Mouse (Mus musculus): ENCODE data around the gene Sipa1l1. TPM values are rescaled to one million over a fixed set of nuclear protein-coding genes. Genes with fewer than 3 reads are reported as not detected.

Gene Sipa1l1
- polyA plus RNA-seq, 1 experiment, result 56.7 TPM

DNA sequence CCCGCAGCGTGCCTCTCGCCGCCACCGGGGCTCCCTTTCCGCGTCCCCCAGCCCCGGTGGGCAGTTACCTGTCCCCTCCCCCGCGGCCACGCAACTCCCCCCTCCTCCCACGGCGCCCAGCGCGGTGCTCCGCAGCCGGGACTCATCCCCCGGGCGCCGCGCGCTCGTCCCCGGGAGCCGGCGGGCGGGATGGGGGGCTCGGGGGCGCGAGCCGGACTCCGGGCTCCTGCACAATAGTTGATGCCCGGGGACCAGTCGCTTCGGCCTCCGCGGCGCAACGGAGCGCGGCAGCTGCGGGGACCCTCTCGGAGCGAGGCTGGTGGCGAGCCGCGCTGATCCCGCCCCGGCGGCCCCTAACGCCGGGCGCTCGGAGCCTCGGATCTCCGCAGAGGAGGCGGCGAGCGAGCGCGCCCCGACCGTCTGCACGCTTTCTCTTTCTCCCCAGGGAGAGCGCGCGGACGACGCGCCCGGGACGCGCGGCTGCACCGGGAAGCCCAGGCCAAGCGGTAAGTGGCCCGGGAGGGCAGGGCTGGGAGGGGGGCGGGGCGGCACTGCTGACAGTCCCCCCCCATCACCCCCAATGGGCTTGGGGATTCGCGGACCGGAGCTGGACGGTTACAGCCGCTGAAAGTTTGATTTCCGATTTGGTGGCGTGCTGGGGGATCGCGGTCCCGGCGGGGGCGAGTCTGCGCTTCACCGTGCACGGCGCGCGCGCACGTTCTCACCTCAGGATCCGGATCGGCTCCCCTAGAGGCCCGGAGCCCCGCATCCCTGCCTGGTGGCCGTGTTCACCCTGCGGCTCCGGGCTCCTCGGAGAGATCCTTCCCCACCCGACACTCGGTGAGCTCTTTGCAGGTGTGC is 681 bp downstream of the Sipa1l1 start:
- TF ChIP-seq GATA1 (IDR thresholded peaks at IDR 0.05; ENCODE audit: low read length), result no peak

DNA sequence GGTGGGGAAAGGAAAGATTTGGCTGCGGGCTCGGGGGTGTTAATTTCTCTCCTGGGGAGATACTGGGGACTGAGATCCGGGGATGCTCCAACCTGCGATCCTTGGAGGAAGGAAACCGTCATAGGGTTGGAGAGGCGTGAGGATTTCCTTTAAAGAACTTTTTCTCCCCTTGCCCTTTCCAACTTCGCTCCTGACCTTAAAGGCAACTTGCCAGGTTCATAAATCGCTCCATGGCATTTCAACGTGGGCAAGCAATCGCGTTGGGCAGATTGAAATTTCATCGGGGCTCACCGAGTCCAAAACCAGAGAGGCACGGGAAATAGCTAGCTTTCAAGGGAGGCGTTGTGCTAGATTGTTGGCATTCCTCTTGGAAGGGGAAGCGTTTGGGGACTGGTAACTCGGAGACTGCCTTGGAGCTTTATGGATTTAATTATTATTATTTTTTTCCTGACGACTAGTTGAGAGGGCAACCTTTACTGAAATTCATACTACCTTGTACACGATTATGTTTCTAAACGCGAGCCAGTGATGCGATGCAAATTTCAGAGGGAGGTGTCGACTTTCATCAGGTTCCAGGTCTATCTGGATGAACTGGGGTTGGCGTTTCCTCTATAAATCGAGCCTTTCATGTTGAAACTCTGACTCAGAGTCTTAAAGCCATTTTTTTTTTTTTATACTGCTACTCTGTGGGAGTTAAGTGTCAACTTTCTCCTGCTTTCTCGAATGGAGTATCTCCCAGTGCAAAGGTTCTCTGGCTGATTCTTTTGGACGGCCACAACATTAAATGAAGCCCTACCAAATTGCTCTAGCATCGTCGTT is 1.6 kb downstream of the Sipa1l1 start:
- no peak for TF ChIP-seq GATA1 (IDR thresholded peaks at IDR 0.05; ENCODE audit: low read length)

DNA sequence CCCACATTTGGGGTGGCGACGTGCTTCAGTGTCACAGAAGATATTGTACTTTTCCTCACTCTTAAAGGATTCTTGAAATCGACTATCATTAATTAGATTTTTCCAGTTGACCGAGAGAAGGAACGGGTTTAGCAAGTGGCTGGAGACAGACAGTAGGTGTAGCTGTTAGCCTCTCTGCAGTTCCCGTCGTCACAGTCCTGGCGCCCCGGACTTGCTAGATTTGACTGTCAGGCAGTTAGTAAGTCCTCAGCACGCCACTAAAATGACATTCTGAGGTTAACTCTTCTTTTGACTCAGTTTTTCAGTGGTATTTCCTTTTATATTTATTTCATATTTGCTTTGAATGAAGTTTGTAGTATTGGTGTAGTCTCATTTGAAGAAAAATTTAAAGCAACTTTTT is 2.5 kb downstream of the Sipa1l1 start:
- TF ChIP-seq GATA1 (IDR thresholded peaks at IDR 0.05; ENCODE audit: low read length), result no peak

DNA sequence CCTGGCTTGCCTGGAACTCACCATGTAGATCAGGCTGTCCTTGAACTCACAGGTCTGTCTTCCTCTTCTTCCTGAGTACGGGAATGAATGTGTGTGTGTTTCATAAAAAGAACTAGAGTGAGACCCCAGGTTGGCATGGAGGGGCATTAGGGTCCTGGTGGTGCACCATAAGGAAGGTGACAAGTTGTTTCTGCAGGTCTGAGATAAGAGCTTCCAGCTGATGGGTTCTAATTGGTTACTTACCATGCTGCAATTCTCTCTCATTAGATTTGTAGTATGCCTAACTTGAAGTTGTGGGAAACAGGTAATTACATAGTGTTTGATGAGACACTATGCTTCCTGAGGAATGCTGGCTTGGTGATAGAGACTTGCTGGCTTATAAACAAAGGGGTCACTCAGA is 4.5 kb downstream of the Sipa1l1 start:
- peak; percentile 11 for TF ChIP-seq GATA1 (IDR thresholded peaks at IDR 0.05; ENCODE audit: low read length)

DNA sequence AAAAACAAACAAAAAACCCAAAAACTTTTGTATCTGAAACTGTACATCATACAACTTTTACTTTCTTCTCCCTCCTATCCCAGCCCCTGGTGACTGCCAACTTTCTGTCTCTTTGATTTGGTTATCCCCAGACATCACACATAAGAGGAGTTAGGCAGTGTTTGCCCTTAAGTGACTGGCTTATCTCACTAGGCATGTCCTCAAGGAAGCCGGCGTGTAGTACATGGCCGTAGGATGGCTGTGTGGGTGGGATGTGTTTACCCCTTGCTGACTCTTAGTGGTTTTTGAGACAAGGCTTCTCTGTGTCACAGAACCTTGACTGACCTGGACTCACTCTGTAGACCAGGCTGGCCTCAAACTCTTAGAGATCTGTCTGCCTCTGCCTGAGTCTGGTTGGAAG is 6.6 kb downstream of the Sipa1l1 start:
- no peak for TF ChIP-seq GATA1 (IDR thresholded peaks at IDR 0.05; ENCODE audit: low read length)

DNA sequence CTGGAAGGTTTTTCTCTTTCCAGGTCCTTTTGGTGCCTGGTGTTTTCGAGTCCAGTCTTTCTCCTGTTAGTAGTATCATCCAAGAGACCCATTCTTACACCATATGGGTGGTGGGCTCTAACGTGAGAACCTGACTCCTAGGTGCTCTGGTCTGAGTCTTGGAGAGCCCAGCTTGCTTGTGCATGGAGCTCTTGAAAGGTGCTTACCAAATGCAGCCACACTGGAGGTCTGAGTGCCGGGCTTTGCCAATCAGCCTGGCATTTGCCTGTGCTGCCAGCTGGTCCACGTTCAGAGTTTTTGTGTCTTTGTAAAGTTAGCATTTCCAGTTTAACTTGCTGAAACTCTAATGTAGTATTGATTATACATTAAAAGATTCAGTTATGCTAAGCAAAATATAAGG is 9.5 kb downstream of the Sipa1l1 start:
- no peak for TF ChIP-seq GATA1 (IDR thresholded peaks at IDR 0.05; ENCODE audit: low read length)

DNA sequence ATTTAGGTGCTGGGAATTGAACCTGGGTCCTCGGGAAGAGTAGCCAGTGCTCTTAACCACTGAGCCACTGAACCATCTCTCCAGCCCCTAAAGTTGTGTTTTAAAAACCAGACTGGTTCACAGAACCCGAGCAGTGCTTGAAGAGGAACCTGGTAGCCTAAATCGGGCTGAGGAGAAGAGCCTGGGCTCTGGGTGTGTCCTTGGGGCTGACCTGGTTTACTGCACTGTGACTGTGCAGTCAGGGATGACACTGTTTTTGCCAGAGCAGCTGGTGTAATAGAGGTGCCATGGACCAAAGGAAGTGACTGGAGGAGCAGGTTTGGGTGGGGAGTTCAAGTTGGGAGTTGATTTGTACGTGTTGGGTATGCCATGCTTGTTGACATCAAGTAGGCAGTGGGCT is 10.5 kb downstream of the Sipa1l1 start:
- TF ChIP-seq GATA1 (IDR thresholded peaks at IDR 0.05; ENCODE audit: low read length), result no peak

DNA sequence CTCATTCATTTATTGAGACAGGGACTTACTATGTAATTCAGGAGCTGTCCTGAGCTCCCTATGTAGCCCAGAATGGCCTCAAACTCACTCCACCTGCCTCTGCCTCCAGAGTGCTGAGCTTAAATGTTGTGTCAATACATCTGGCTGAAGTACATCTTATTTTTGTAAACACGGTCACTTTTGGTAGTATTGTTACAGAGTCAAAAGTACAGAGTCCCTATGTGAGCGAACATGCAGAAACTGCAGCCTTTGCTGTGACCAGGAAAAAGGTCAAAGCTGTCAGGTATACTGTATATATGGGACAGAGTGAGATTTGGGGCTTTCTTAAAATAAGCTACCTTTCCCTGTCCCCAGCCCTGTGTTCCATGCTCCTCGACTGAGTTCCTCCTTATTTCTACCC is 17.6 kb downstream of the Sipa1l1 start:
- TF ChIP-seq GATA1 (IDR thresholded peaks at IDR 0.05; ENCODE audit: low read length), result no peak

DNA sequence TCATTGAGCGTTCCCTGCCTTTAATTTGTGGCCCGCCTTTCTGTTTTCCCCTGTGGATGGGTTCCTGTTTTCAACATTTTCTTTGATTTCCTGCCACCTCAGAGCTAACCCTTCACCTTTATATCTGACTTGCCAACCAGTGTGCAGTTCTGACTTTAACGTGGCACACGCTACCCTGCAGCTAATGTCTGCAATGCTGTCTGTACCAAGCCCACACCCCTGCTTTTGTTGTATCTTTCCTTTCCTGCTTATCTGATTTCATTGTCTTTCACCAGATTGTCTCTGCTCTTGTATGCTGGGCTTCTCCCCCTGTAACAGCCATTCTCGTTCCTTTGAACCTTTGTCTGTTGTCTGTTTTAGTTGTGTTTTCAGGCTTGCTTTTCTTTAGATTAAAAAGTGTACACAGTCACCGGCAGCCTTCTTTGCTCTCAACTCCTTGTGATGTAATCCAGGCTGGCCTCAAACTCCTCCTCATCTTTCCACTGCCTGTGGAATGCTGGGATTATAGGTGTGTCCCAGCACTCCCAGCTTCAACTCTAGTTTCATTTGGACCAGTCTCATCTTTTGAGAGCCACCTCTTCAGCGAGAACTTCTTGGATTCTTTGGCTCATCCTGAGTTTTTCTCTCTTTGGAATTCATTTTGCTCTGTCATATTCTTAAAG is 18.2 kb downstream of the Sipa1l1 start:
- no peak for TF ChIP-seq GATA1 (IDR thresholded peaks at IDR 0.05; ENCODE audit: low read length)

DNA sequence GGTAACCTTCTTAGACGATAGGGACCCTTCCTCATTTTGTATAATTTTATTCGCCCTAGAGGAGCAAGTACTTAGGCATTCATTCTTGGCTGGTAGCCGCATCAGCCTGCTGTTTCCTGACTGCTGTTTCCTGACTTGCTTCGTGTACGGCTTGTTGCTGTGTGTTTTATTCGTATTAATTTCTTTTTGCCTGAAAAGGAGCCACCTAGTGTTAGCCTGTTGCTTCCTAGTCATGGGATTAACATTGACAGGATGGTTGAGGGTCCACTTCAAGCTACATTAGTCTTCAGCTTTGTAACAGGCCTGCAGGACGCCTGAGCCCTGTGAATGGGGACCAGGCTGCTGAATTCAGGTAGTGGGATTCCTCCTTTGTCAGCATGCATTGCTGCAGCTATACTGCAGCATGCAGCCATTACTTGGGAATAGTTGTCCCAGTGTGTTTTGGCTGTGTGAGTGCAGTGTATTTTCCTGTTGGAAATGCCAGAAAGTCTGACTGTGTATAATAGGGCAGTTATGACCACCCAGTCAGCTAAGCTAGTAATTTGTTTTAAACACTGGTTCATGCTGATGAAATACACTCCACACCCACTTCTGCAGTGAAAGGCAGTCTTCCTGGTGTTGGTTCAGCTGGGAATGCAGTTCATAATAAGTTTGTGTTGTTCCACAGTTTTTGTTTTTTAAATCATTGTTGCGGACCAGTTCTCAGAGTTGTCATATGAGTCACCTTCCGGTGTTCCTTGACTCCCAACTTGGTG is 19.4 kb downstream of the Sipa1l1 start:
- no peak for TF ChIP-seq GATA1 (IDR thresholded peaks at IDR 0.05; ENCODE audit: low read length)

DNA sequence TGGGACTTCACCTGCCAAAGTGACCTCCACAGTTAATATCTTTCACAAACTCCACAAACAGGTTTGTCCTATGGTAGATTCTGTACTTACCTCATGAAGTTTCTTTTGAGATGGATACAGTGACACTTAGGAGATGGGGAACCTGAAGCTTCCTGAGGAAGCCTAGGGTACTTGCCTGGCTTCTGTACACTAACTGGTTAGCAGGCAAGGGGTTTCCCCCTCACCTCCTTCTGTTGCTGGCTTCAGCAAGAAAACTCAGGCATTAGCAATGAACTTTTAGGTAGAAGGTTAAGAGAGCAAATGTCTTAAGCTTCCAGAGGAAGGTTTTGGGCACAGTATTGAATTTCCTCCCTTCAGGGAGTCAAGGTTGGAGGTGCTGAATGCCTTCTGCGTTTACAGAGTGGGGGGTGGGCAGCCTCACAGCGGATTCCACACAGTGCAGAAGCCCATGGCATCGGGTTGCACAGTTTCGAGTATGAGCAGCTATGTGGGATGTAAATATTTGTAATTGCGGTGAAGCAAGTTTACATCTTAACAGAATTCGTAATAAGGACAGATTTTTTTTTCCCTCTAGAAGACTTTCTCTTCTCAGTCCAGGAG is 20.1 kb downstream of the Sipa1l1 start:
- TF ChIP-seq GATA1 (IDR thresholded peaks at IDR 0.05; ENCODE audit: low read length), result no peak

DNA sequence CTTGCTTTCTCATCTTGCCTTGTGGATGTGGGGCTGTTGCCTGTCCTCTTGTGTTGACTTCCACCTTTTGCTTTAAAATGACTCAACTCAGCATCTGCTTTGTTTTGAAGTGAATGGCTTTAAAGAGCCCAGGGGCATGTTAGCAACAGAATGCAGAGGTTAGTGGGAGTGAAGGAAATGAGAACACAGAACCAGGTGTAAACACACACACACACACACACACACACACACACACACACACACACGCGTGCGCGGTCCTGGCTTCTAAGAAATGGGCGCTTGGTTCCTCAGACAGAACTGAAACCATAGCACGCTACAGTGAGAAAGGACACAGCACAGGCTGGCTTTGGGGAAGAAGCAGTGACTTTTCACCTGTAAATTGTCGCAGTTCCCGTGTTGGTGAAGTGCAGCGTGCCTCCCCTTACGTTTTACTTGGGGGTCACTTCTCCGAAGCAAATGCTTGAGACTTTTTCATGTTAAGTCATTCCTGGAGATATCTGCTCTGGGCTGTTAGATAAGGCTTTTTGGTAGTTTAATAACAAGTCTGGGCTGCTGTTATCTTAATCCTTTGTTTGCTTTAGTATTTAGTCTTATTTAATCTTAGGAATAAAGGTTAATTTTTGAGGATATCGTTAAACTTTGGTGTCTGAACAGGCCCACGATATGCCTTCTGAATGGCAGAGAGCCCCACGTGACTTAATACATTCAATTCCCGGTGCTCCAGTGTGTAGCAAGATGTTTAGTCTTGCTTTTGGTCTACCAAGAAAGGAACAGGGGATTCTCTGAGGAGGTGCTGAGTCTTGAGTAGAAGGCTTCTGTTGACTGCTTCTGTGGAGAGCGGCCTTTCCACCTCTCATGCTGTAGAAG is 20.8 kb downstream of the Sipa1l1 start:
- peak; percentile 82 for TF ChIP-seq GATA1 (IDR thresholded peaks at IDR 0.05; ENCODE audit: low read length)

DNA sequence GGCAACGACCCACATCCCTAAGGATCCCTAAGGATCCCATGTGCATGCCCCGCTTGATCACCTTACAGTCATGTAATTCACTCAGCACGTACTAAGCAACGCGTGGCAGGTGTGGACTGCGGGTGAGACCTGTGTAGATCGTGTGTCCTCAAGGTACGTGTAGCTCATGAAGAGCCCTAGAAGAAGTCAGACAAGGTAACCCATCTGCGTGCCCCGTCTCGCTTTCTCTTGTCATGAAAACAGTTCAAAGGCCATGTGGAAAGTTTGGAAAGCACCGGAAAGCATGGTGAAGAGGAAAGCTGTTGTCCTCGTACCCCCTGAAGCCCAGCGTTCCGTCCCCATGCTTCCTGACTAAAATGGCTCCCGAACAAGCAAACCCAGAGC is 21.5 kb downstream of the Sipa1l1 start:
- TF ChIP-seq GATA1 (IDR thresholded peaks at IDR 0.05; ENCODE audit: low read length), result no peak

DNA sequence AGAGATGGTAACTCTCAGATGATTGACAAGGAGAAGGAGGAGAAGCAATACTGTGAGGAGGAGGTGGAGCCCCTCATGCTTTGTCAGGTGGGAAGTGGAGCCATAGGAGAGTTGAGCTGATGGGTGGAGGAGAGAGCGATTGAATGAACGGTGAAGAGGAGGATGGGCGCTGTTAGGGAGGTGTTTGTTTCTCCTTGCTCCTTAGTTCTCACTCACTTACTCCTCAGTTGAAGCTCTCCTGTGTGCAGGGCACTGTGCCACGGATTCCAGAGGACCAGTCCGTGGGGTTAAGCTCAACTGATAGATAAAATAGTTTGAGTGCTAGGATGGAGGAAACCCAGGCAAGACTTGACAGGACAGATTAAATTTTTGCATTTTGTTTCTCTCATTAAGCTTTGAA is 22.6 kb downstream of the Sipa1l1 start:
- TF ChIP-seq GATA1 (IDR thresholded peaks at IDR 0.05; ENCODE audit: low read length), result no peak
